Mouse (Mus musculus) limb, embryonic 12.5 days (tissue): ENCODE data around the gene Tmem243. TPM values are rescaled to one million over a fixed set of nuclear protein-coding genes. Genes with fewer than 3 reads are reported as not detected.

Experiments used
- ATAC-seq: fragments of 200-750 bp; cut with Nextera tagmentation; 2 replicates; pipeline ENCODE4 v1.8.0; 2017; ENCODE audit warnings: low read depth, moderate TSS enrichment; ENCODE audit not compliant: insufficient number of reproducible peaks, insufficient read depth, low FRiP score, low TSS enrichment
- H3K27ac ChIP-seq: fragments of 300-500 bp; sonication (generic); 2 replicates; pipeline ENCODE4 v1.5.1; 2016; ENCODE audit warnings: mild to moderate bottlenecking, moderate library complexity
- H3K27me3 ChIP-seq: fragments of 300-500 bp; sonication (generic); 2 replicates; pipeline ENCODE4 v1.6.1; 2016; ENCODE audit warnings: mild to moderate bottlenecking, moderate library complexity
- H3K36me3 ChIP-seq: fragments of 300-500 bp; sonication (generic); 2 replicates; pipeline ENCODE4 v1.6.1; 2016; ENCODE audit warnings: mild to moderate bottlenecking, moderate library complexity
- H3K4me1 ChIP-seq: fragments of 300-500 bp; sonication (generic); replicated peaks from 2 replicates; pipeline ENCODE4 v1.6.1; 2016
- H3K4me2 ChIP-seq: fragments of 300-500 bp; sonication (generic); 2 replicates; pipeline ENCODE4 v1.6.1; 2016; ENCODE audit warnings: mild to moderate bottlenecking, moderate library complexity
- H3K4me3 ChIP-seq: fragments of 300-500 bp; sonication (generic); replicated peaks from 2 replicates; pipeline ENCODE4 v1.5.1; 2016; ENCODE audit warnings: mild to moderate bottlenecking
- H3K9ac ChIP-seq: fragments of 300-500 bp; sonication (generic); replicated peaks from 2 replicates; pipeline ENCODE4 v1.6.1; 2016; ENCODE audit warnings: mild to moderate bottlenecking, moderate library complexity
- H3K9me3 ChIP-seq: fragments of 300-500 bp; sonication (generic); 2 replicates; pipeline ENCODE4 v1.6.1; 2016; ENCODE audit warnings: mild to moderate bottlenecking, moderate library complexity
- WGBS: fragments of 180-500 bp; shearing (Covaris S2); methylation state at CpG from one replicate; pipeline ENCODE4 v1.1.7; 2016; 5-methylcytosine and 5-hydroxymethylcytosine counted together
- polyA plus RNA-seq: library from polyadenylated mRNA; unstranded; fragments of >200 nt; fragmentation: Nextera tagmentation; extraction: Ambion mirVana; gene quantifications from 2 replicates; pipeline ENCODE4 v1.2.1, GENCODE M21; 2016

The Tmem243 gene
- 28.1 and 30.4 TPM in 2 replicates for polyA plus RNA-seq

- Histone ChIP-seq H3K4me2 (peak within 1 kb of the TSS; percentile 83), H3K27me3 (peaks cover 15% of the 10 kb centered on the region; the same call in 1 of the 2 replicates), H3K27ac (peak within 1 kb of the TSS; percentile 66; the same call in 1 of the 2 replicates), H3K4me1 (peaks cover 11% of the 10 kb centered on the region; the same call in 1 of the 2 replicates), H3K4me3 (peak within 1 kb of the TSS; percentile 86), H3K9me3 (peaks cover 8% of the 10 kb centered on the region; the same call in 1 of the 2 replicates), H3K9ac (peak within 1 kb of the TSS; percentile 83), H3K36me3 (no peaks in the 10 kb centered on the region)
- 1% methylated on average over 51 of the region's 59 CpGs for WGBS
- ATAC-seq, result peak; percentile 94
These were observed at the start of gene Tmem243 for GRCm38 (mm10) chr5:9100207-9100848. TSS of gene Tmem243 (plus strand) at chr5:9100668.

- Histone ChIP-seq H3K9me3 (no peaks in the 10 kb centered on the region), H3K36me3 (no peaks in the 10 kb centered on the region), H3K4me2 (no peak overlapping the region), H3K27me3 (no peaks in the 10 kb centered on the region), H3K9ac (no peak overlapping the region), H3K4me1 (no peaks in the 10 kb centered on the region), H3K27ac (no peak overlapping the region), H3K4me3 (no peak overlapping the region)
- ATAC-seq, result no peak
- WGBS, result 26% methylated on average over 3 of the region's 3 CpGs
These were observed 44.3 kb upstream of the Tmem243 start for GRCm38 (mm10) chr5:9056020-9056660.

- Histone ChIP-seq H3K27ac (no peak overlapping the region), H3K36me3 (no peaks in the 10 kb centered on the region), H3K9me3 (no peaks in the 10 kb centered on the region), H3K4me3 (no peak overlapping the region), H3K4me2 (no peak overlapping the region), H3K4me1 (no peaks in the 10 kb centered on the region), H3K27me3 (no peaks in the 10 kb centered on the region), H3K9ac (no peak overlapping the region)
- 86% methylated on average over 5 of the region's 5 CpGs for WGBS
- no peak for ATAC-seq
These were observed 43.1 kb upstream of the Tmem243 start for GRCm38 (mm10) chr5:9057277-9057879.

- no peak for ATAC-seq
These were observed 41.0 kb upstream of the Tmem243 start for GRCm38 (mm10) chr5:9059303-9060023.

GRCm38 (mm10) chr5:9060228-9060627 is 40.2 kb upstream of the Tmem243 start:
- Histone ChIP-seq H3K27ac (no peak overlapping the region), H3K36me3 (no peaks in the 10 kb centered on the region), H3K9me3 (no peaks in the 10 kb centered on the region), H3K4me3 (no peak overlapping the region), H3K27me3 (no peaks in the 10 kb centered on the region), H3K4me1 (no peaks in the 10 kb centered on the region), H3K9ac (no peak overlapping the region), H3K4me2 (no peak overlapping the region)
- WGBS, result 88% methylated on average over 14 of the region's 14 CpGs
- no peak for ATAC-seq

More at GRCm38 (mm10) chr5:9059303-9060023, 41.0 kb upstream of the Tmem243 start:
- no peaks in the 10 kb centered on the region for H3K9me3 ChIP-seq
- no peak overlapping the region for H3K4me2 ChIP-seq
- no peaks in the 10 kb centered on the region for H3K36me3 ChIP-seq
- no peak overlapping the region for H3K9ac ChIP-seq
- H3K4me1 ChIP-seq, result no peaks in the 10 kb centered on the region
- 79% methylated on average over 6 of the region's 6 CpGs for WGBS
- H3K4me3 ChIP-seq, result no peak overlapping the region
- no peak overlapping the region for H3K27ac ChIP-seq
- H3K27me3 ChIP-seq, result no peaks in the 10 kb centered on the region

GRCm38 (mm10) chr5:9064217-9064616 is 36.3 kb upstream of the Tmem243 start:
- no peaks in the 10 kb centered on the region for H3K36me3 ChIP-seq
- 85% methylated on average over 1 of the region's 1 CpGs for WGBS
- H3K4me1 ChIP-seq, result no peaks in the 10 kb centered on the region
- no peak overlapping the region for H3K4me2 ChIP-seq
- no peaks in the 10 kb centered on the region for H3K9me3 ChIP-seq
- ATAC-seq, result no peak
- no peak overlapping the region for H3K27ac ChIP-seq
- H3K9ac ChIP-seq, result no peak overlapping the region
- no peaks in the 10 kb centered on the region for H3K27me3 ChIP-seq
- H3K4me3 ChIP-seq, result no peak overlapping the region

- WGBS, result 74% methylated on average over 2 of the region's 2 CpGs
- Histone ChIP-seq H3K4me2 (no peak overlapping the region), H3K36me3 (no peaks in the 10 kb centered on the region), H3K9ac (no peak overlapping the region), H3K4me3 (no peak overlapping the region), H3K27me3 (no peaks in the 10 kb centered on the region), H3K4me1 (no peaks in the 10 kb centered on the region), H3K27ac (no peak overlapping the region), H3K9me3 (no peaks in the 10 kb centered on the region)
- ATAC-seq, result no peak
These were observed 31.6 kb upstream of the Tmem243 start for GRCm38 (mm10) chr5:9068886-9069285.

GRCm38 (mm10) chr5:9069599-9070209 is 30.8 kb upstream of the Tmem243 start:
- Histone ChIP-seq H3K4me3 (no peak overlapping the region), H3K36me3 (no peaks in the 10 kb centered on the region), H3K27me3 (no peaks in the 10 kb centered on the region), H3K9me3 (no peaks in the 10 kb centered on the region), H3K9ac (no peak overlapping the region), H3K4me2 (no peak overlapping the region), H3K4me1 (no peaks in the 10 kb centered on the region), H3K27ac (no peak overlapping the region)
- 68% methylated on average over 6 of the region's 6 CpGs for WGBS
- ATAC-seq, result no peak

- no peaks in the 10 kb centered on the region for H3K27me3 ChIP-seq
- WGBS, result 92% methylated on average over 3 of the region's 3 CpGs
- H3K36me3 ChIP-seq, result no peaks in the 10 kb centered on the region
- H3K4me3 ChIP-seq, result no peak overlapping the region
- no peak overlapping the region for H3K27ac ChIP-seq
- no peaks in the 10 kb centered on the region for H3K9me3 ChIP-seq
- no peak for ATAC-seq
- H3K4me1 ChIP-seq, result no peaks in the 10 kb centered on the region
- no peak overlapping the region for H3K4me2 ChIP-seq
- no peak overlapping the region for H3K9ac ChIP-seq
These were observed 29.1 kb upstream of the Tmem243 start for GRCm38 (mm10) chr5:9071360-9071759.

GRCm38 (mm10) chr5:9073177-9073854 is 27.2 kb upstream of the Tmem243 start:
- Histone ChIP-seq H3K27me3 (no peaks in the 10 kb centered on the region), H3K36me3 (no peaks in the 10 kb centered on the region), H3K4me3 (no peak overlapping the region), H3K27ac (no peak overlapping the region), H3K4me2 (no peak overlapping the region), H3K4me1 (no peaks in the 10 kb centered on the region), H3K9me3 (no peaks in the 10 kb centered on the region), H3K9ac (no peak overlapping the region)
- ATAC-seq, result peak; percentile 37; the same call in 1 of the 2 replicates
- 58% methylated on average over 5 of the region's 5 CpGs for WGBS
